Mouse (Mus musculus) lung, adult 18-20 months (tissue): ENCODE results near the gene Pigp.

Experiments used
- DNase-seq, 2 experiments: peaks; one replicate each; pipeline ENCODE4 v3.0.0; 2022; ENCODE audit warnings: mixed read lengths in 2 of 2

Pigp gene

GRCm38 (mm10) chr16:94314626-94315025, 57.0 kb downstream of the Pigp start:
- no peak for DNase-seq

DNA sequence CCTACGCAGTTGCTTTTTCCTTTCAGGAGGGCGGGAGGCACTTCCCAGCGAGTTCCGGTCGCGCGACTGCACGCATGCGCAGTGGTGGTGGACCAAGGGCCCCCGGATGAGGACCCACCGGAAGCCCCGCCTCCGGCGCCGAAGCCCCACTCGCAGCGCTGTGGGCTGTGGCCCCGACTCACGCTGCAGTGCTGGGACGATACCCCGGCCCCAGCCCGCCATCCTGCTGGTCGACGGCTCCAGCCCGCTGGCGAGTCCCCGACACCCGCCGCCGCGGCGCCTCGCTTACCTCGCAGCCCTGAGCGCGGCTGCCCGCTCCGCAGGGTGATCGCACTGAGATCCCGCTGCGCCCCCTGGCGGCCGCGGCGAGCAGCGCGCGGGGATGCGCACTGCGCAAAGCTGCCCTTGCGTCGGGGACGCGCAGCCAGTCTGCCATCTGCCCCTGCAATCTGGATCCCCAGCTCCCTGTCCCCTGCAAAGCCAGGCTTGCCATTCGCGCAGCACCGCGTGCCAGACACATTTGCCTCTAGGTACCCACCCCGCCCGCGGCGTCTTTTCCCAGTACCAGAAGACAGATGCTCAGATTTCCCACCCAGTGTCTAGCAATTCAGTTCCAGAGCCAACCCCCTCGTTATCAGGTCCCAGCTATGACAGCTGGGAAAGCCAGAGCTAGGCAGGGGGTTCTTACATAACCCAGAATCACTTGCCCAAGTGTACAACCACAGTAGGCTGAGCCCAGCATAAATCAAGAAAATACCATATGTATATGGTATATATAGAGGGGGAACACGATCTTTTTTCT, 58.2 kb downstream of the Pigp start, which contains the start of gene Hlcs:
Hlcs (minus strand) TSS at position 343 of the 802 bp plus-strand sequence.
- DNase-seq, result peak; percentile 96 to 97

GRCm38 (mm10) chr16:94312663-94313228, 58.9 kb downstream of the Pigp start:
- DNase-seq, result peak; percentile 80 to 84

GRCm38 (mm10) chr16:94311931-94312330, 59.7 kb downstream of the Pigp start:
- DNase-seq, result no peak

GRCm38 (mm10) chr16:94311416-94311815, 60.2 kb downstream of the Pigp start:
- DNase-seq, result no peak

- DNase-seq, result no peak
Measured at GRCm38 (mm10) chr16:94309025-94309424, 62.6 kb downstream of the Pigp start.
